ENCODE assay signal across 14 mouse cellular contexts in genomic region chr11:20329711-20330110, GRCm38 (mm10). TPM values are rescaled to one million over a fixed set of nuclear protein-coding genes. Genes with fewer than 3 reads are reported as not detected.
DNase-seq lines count a peak whose midpoint lies in the region; ATAC-seq and TF ChIP-seq lines count a peak whose summit lies in the region.
"Had no signal": no experiment of that assay in that cellular context is flagged by ENCODE, and none has a peak within 500 bp of the region (broad histone marks: within the 10 kb centered on the region; RNA-seq: fewer than 3 reads in every experiment).

No protein-coding gene starts in this region.

- WGBS in hindbrain, embryonic 10.5 days: 92% methylated on average over 5 of the region's 5 CpGs
- WGBS in hindbrain, embryonic 11.5 days: 93% methylated on average over 5 of the region's 5 CpGs
- WGBS in hindbrain, embryonic 13.5 days: 87% methylated on average over 5 of the region's 5 CpGs
- 90% methylated on average over 5 of the region's 5 CpGs for WGBS in midbrain, embryonic 16.5 days
- 90% methylated on average over 5 of the region's 5 CpGs for WGBS in cerebellum, adult 2 months

- no peak for TF ChIP-seq POLR2A in CH12.LX (IDR thresholded peaks at IDR 0.05; ENCODE audit: low read depth, low read length)
- TF ChIP-seq POLR2A in cerebellum, adult 2 months (IDR thresholded peaks at IDR 0.05; ENCODE audit: borderline replicate concordance, insufficient read depth, low read length): no peak

- in situ Hi-C loops in CH12.LX (cut with MboI; ENCODE audit: low pct_ligation_motif_present, low pct_unique_long_range_greater_than_20kb, low sequenced_read_pairs): no loop called here

- intact Hi-C loops in left cerebral cortex, postnatal 4 days (cut with DNase I): loop anchor here (5.0 kb wide), 1 partner anchor 73 kb away; no protein-coding TSS in a partner anchor

- TF ChIP-seq EP300 in CH12.LX (IDR thresholded peaks at IDR 0.05; ENCODE audit: low read length): 0 out of 2 replicates have a peak, but pooled peaks have one; percentile 49

- H3K79me2 ChIP-seq in CH12.LX (replicated peaks; ENCODE audit: control insufficient read depth, extremely low read depth, insufficient read depth, poor library complexity, severe bottlenecking): peaks cover 49% of the 10 kb centered on the region

- peaks cover 43% of the 10 kb centered on the region for H3K4me1 ChIP-seq in hindbrain, embryonic 10.5 days (replicated peaks)
- H3K4me1 ChIP-seq in hindbrain, embryonic 11.5 days (replicated peaks; ENCODE audit: control insufficient read depth, insufficient read depth, low read length): 0 out of 2 replicates have a peak, but pooled peaks cover 2% of the 10 kb centered on the region
- H3K4me1 ChIP-seq in CH12.LX (ENCODE audit: control insufficient read depth in 1 of 2, insufficient read depth in 2 of 2): peaks cover 29 to 60% of the 10 kb centered on the region in 2 experiments
- peaks cover 34% of the 10 kb centered on the region for H3K4me1 ChIP-seq in hindbrain, embryonic 13.5 days (replicated peaks)
- peaks cover 25% of the 10 kb centered on the region for H3K4me1 ChIP-seq in midbrain, embryonic 16.5 days (ENCODE audit: control insufficient read depth, insufficient read depth, low read length)
- no peaks in the 10 kb centered on the region for H3K4me1 ChIP-seq in cerebellum, adult 2 months (ENCODE audit: control insufficient read depth, insufficient read depth, low read length)

- no peak for DNase-seq in hindbrain, embryonic 10.5 days (ENCODE audit: low spot score)
- DNase-seq in hindbrain, embryonic 11.5 days (ENCODE audit: low spot score): no peak
- peak; percentile 64 for DNase-seq in CH12.LX (ENCODE audit: extremely low read depth)
- DNase-seq in cerebellum, adult 2 months: no peak
- DNase-seq in left cerebral cortex, postnatal 4 days: no peak
- no peak for DNase-seq in cerebellum, postnatal 14 days
- DNase-seq: cerebellum, adult 9-10 months; right cerebral cortex, adult 18-20 months; thymus, postnatal 4 days had no signal

- no peak for TF ChIP-seq RAD21 in CH12.LX (IDR thresholded peaks at IDR 0.05; ENCODE audit: low read depth, low read length)

- H3K36me3 ChIP-seq in hindbrain, embryonic 10.5 days: no peaks in the 10 kb centered on the region
- no peaks in the 10 kb centered on the region for H3K36me3 ChIP-seq in hindbrain, embryonic 11.5 days (ENCODE audit: control insufficient read depth, insufficient read depth, low read length)
- H3K36me3 ChIP-seq in CH12.LX (replicated peaks in 1 of 2; ENCODE audit: control insufficient read depth in 1 of 2, insufficient read depth in 1 of 2, low read length in 1 of 2): peaks cover 11 to 31% of the 10 kb centered on the region in 2 experiments
- H3K36me3 ChIP-seq in hindbrain, embryonic 13.5 days: no peaks in the 10 kb centered on the region
- no peaks in the 10 kb centered on the region for H3K36me3 ChIP-seq in midbrain, embryonic 16.5 days (ENCODE audit: control insufficient read depth, insufficient read depth, low read length)
- H3K36me3 ChIP-seq: limb, embryonic 10.5 days; midbrain, embryonic 12.5 days had no signal

- no peak for TF ChIP-seq CTCF in CH12.LX (conservative IDR thresholded peaks at IDR 0.05 in 1 of 2, IDR thresholded peaks at IDR 0.05 in 1 of 2; ENCODE audit: low read depth in 2 of 2, low read length in 2 of 2)
- no peak for TF ChIP-seq CTCF in cerebellum, adult 2 months (IDR thresholded peaks at IDR 0.05; ENCODE audit: borderline replicate concordance, insufficient read depth, low read depth, low read length)

- dilution Hi-C loops in CH12.LX (cut with MboI; ENCODE audit: extremely low pct_ligation_motif_present, extremely low pct_unique_long_range_greater_than_20kb, low sequenced_read_pairs): no loop called here

- H3K27me3 ChIP-seq in hindbrain, embryonic 10.5 days (ENCODE audit: insufficient read depth, poor library complexity, severe bottlenecking): no peaks in the 10 kb centered on the region
- no peaks in the 10 kb centered on the region for H3K27me3 ChIP-seq in hindbrain, embryonic 11.5 days (ENCODE audit: control insufficient read depth, insufficient read depth, low read length)
- H3K27me3 ChIP-seq in CH12.LX (replicated peaks): no peaks in the 10 kb centered on the region
- H3K27me3 ChIP-seq in hindbrain, embryonic 13.5 days: no peaks in the 10 kb centered on the region
- H3K27me3 ChIP-seq in midbrain, embryonic 16.5 days (ENCODE audit: control insufficient read depth, insufficient read depth, low read depth, low read length): no peaks in the 10 kb centered on the region
- no peaks in the 10 kb centered on the region for H3K27me3 ChIP-seq in cerebellum, adult 2 months (ENCODE audit: control insufficient read depth, insufficient read depth, low read length)
- H3K27me3 ChIP-seq: midbrain, embryonic 12.5 days had no signal

- H3K9ac ChIP-seq in hindbrain, embryonic 11.5 days (ENCODE audit: low read depth, low read length): no peak overlapping the region
- peak overlapping the region; percentile 93 for H3K9ac ChIP-seq in CH12.LX (ENCODE audit: insufficient read depth, low read depth)
- H3K9ac ChIP-seq in hindbrain, embryonic 13.5 days: no peak overlapping the region
- H3K9ac ChIP-seq in midbrain, embryonic 16.5 days (ENCODE audit: low read depth, low read length): no peak overlapping the region
- H3K9ac ChIP-seq: midbrain, embryonic 12.5 days had no signal

- no peaks in the 10 kb centered on the region for H3K9me3 ChIP-seq in hindbrain, embryonic 10.5 days
- H3K9me3 ChIP-seq in hindbrain, embryonic 11.5 days (ENCODE audit: control insufficient read depth, low read length): no peaks in the 10 kb centered on the region
- H3K9me3 ChIP-seq in CH12.LX (replicated peaks; ENCODE audit: low read length): no peaks in the 10 kb centered on the region
- no peaks in the 10 kb centered on the region for H3K9me3 ChIP-seq in hindbrain, embryonic 13.5 days
- no peaks in the 10 kb centered on the region for H3K9me3 ChIP-seq in midbrain, embryonic 16.5 days (replicated peaks; ENCODE audit: control insufficient read depth, low read length, poor library complexity, severe bottlenecking)
- H3K9me3 ChIP-seq: limb, embryonic 10.5 days; midbrain, embryonic 12.5 days had no signal

- no peak overlapping the region for H3K4me2 ChIP-seq in hindbrain, embryonic 11.5 days (replicated peaks; ENCODE audit: low read depth, low read length)
- peak overlapping the region; percentile 83 for H3K4me2 ChIP-seq in CH12.LX (ENCODE audit: insufficient read depth, low read depth, poor library complexity, severe bottlenecking)
- peak overlapping the region; percentile 89 for H3K4me2 ChIP-seq in hindbrain, embryonic 13.5 days
- H3K4me2 ChIP-seq in midbrain, embryonic 16.5 days (ENCODE audit: low read length): peak overlapping the region; percentile 65

- no peak overlapping the region for H3K27ac ChIP-seq in hindbrain, embryonic 10.5 days
- no peak overlapping the region for H3K27ac ChIP-seq in hindbrain, embryonic 11.5 days (ENCODE audit: low read depth, low read length)
- peak overlapping the region; percentile 12; the same call in 1 of the 2 replicates for H3K27ac ChIP-seq in CH12.LX (ENCODE audit: insufficient read depth, low read depth)
- H3K27ac ChIP-seq in hindbrain, embryonic 13.5 days: peak overlapping the region; percentile 13; the same call in 1 of the 2 replicates
- no peak overlapping the region for H3K27ac ChIP-seq in midbrain, embryonic 16.5 days (ENCODE audit: low read length)
- no peak overlapping the region for H3K27ac ChIP-seq in cerebellum, adult 2 months (ENCODE audit: insufficient read depth, low read length)
- H3K27ac ChIP-seq: limb, embryonic 10.5 days; midbrain, embryonic 12.5 days had no signal

- ATAC-seq in hindbrain, embryonic 11.5 days (ENCODE audit: low FRiP score): no peak
- no peak for ATAC-seq in hindbrain, embryonic 13.5 days (ENCODE audit: low FRiP score)
- no peak for ATAC-seq in midbrain, embryonic 16.5 days
- ATAC-seq: inflammation-experienced regulatory T-cells, adult 6 months had no signal

- 0 out of 2 replicates have a peak overlapping the region, but pooled peaks have one; percentile 68 for H3K4me3 ChIP-seq in hindbrain, embryonic 10.5 days
- H3K4me3 ChIP-seq in hindbrain, embryonic 11.5 days (ENCODE audit: low read depth, low read length): no peak overlapping the region
- H3K4me3 ChIP-seq in CH12.LX (replicated peaks in 1 of 3; ENCODE audit: low read depth in 2 of 3, low read length in 2 of 3, poor library complexity in 1 of 3): peak overlapping the region; percentile 49 to 85 (median 60)
- peak overlapping the region; percentile 74 for H3K4me3 ChIP-seq in hindbrain, embryonic 13.5 days
- no peak overlapping the region for H3K4me3 ChIP-seq in midbrain, embryonic 16.5 days (ENCODE audit: low read depth, low read length)
- H3K4me3 ChIP-seq in cerebellum, adult 2 months (replicated peaks; ENCODE audit: insufficient read depth, low read depth, low read length): no peak overlapping the region
- H3K4me3 ChIP-seq: limb, embryonic 10.5 days had no signal

TF ChIP-seq in CH12.LX, 34 proteins besides CTCF, POLR2A, EP300 and RAD21:
- TF ChIP-seq IRF4 (IDR thresholded peaks at IDR 0.05; ENCODE audit: low read depth, low read length) (0 out of 2 replicates have a peak, but pooled peaks have one; percentile 20), MYC (IDR thresholded peaks at IDR 0.05; ENCODE audit: low read depth, low read length) (no peak), ZC3H11A (IDR thresholded peaks at IDR 0.05; ENCODE audit: low read depth, low read length) (no peak)

RNA-seq across cellular contexts. Expression of gene Slc1a4, which starts 2.8 kb away (rescaled TPM):
- polyA plus RNA-seq in hindbrain, embryonic 10.5 days (2016; fragmentation: Nextera tagmentation; extraction: Ambion mirVana): 15.3 and 15.7 TPM in 2 replicates
- polyA plus RNA-seq in hindbrain, embryonic 11.5 days (2014; fragmentation: Nextera tagmentation; extraction: Ambion mirVana): 19.3 and 19.4 TPM in 2 replicates
- total RNA-seq in CH12.LX (2012; rRNA removed) (27.9 and 52.7 TPM in 2 replicates), CH12.LX (2014; rRNA removed) (31.7 and 37.8 TPM in 2 replicates)
- 27.4 and 29.3 TPM in 2 replicates for polyA plus RNA-seq in CH12.LX (2012; ENCODE audit: insufficient read length, low read depth)
- 39.5 and 40.8 TPM in 2 replicates for polyA plus RNA-seq in hindbrain, embryonic 13.5 days (2015; fragmentation: Nextera tagmentation; extraction: Ambion mirVana)
- polyA plus RNA-seq in midbrain, embryonic 16.5 days (2015; fragmentation: Nextera tagmentation; extraction: Ambion mirVana): 65.0 and 75.6 TPM in 2 replicates
- 15.9 and 18.6 TPM in 2 replicates for polyA plus RNA-seq in cerebellum, adult 2 months (2012; rRNA removed)
- total RNA-seq in left cerebral cortex, postnatal 4 days (2021): 100 to 1,000 TPM in 1 of 2 experiments, 10 to 100 TPM in 1; 92.6 to 101 TPM

Comparison
In these comparisons a context has a peak if more than half of its experiments do, and no peak if none do; other contexts are left out.
1. H3K27ac ChIP-seq: peak in CH12.LX (single experiment) and hindbrain, embryonic 13.5 days (single experiment); none in hindbrain, embryonic 10.5 days (single experiment), hindbrain, embryonic 11.5 days (single experiment), midbrain, embryonic 16.5 days (single experiment) and cerebellum, adult 2 months (single experiment).
2. H3K4me3 ChIP-seq: peak in hindbrain, embryonic 10.5 days (single experiment), CH12.LX (3 of 3) and hindbrain, embryonic 13.5 days (single experiment); none in hindbrain, embryonic 11.5 days (single experiment), midbrain, embryonic 16.5 days (single experiment) and cerebellum, adult 2 months (single experiment).